10 mouse cellular contexts compared by ENCODE assay signal in the genomic region with DNA sequence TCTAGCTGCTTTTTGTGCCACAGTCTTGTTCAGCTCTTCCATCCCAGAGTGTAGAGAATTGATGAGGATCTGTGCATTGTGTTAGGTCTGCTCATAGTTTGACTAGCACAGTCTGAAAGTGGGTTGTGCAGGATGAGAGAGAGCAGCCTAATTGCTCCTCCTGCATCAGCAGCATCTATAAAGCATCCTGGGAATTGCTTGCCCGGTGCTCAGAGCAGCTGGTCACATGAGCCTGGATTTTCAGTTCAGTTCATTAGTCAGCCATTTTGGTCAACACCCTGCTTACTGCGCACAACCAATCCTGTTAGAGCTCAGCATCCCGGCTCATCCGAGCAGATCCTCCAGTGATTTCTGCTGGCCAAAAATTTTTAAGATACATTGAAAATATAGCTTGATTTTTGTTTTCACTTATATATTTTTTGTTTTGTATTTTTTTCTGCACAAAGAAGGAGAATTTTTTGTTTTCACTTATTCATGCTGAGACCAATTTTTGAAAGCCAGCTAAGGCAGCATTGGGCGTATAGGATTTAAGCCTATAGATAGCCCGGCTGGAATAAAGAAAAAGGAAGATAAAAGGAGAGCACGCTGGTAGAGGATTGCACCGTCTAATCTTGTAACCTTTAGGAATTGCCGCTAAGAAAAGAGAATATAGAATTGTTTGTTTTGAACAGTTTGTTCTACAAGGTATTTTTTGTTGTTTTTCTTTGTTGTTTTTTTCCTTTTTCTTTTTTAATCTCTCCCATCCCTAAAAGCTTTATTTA. TPM values are rescaled to one million over a fixed set of nuclear protein-coding genes. Genes with fewer than 3 reads are reported as not detected.
DNase-seq lines count a peak whose midpoint lies in the region; ATAC-seq lines count a peak whose summit lies in the region.
"Had no signal": no experiment of that assay in that cellular context is flagged by ENCODE, and none has a peak within 500 bp of the region (broad histone marks: within the 10 kb centered on the region; RNA-seq: fewer than 3 reads in every experiment).

No protein-coding gene starts in this region.

- H3K27me3 ChIP-seq in heart, embryonic 12.5 days (replicated peaks): no peaks in the 10 kb centered on the region
- H3K27me3 ChIP-seq in embryonic facial prominence, embryonic 10.5 days (replicated peaks; ENCODE audit: low read depth, poor library complexity, severe bottlenecking): no peaks in the 10 kb centered on the region
- no peaks in the 10 kb centered on the region for H3K27me3 ChIP-seq in heart, embryonic 13.5 days (replicated peaks)
- H3K27me3 ChIP-seq in midbrain, embryonic 13.5 days: no peaks in the 10 kb centered on the region
- H3K27me3 ChIP-seq: CH12.LX; heart, embryonic 15.5 days had no signal

- no peak overlapping the region for H3K9ac ChIP-seq in heart, embryonic 12.5 days
- no peak overlapping the region; the same call in 1 of the 2 replicates for H3K9ac ChIP-seq in heart, embryonic 13.5 days
- peak overlapping the region; percentile 79 for H3K9ac ChIP-seq in midbrain, embryonic 13.5 days (replicated peaks)
- H3K9ac ChIP-seq: heart, embryonic 15.5 days had no signal

- H3K27ac ChIP-seq in heart, embryonic 12.5 days (ENCODE audit: poor library complexity, severe bottlenecking): no peak overlapping the region
- peak overlapping the region; percentile 73 for H3K27ac ChIP-seq in embryonic facial prominence, embryonic 10.5 days (replicated peaks)
- no peak overlapping the region for H3K27ac ChIP-seq in heart, embryonic 13.5 days (replicated peaks)
- peak overlapping the region; percentile 79 for H3K27ac ChIP-seq in midbrain, embryonic 13.5 days
- H3K27ac ChIP-seq: heart, embryonic 15.5 days had no signal

- no peak overlapping the region for H3K4me3 ChIP-seq in heart, embryonic 12.5 days
- H3K4me3 ChIP-seq in embryonic facial prominence, embryonic 10.5 days: peak overlapping the region; percentile 57
- 0 out of 2 replicates have a peak overlapping the region, but pooled peaks have one; percentile 2 for H3K4me3 ChIP-seq in heart, embryonic 13.5 days
- peak overlapping the region; percentile 70 for H3K4me3 ChIP-seq in midbrain, embryonic 13.5 days (replicated peaks)
- H3K4me3 ChIP-seq: heart, embryonic 15.5 days had no signal

- H3K36me3 ChIP-seq in heart, embryonic 12.5 days: no peaks in the 10 kb centered on the region
- 0 out of 2 replicates have a peak, but pooled peaks cover 5% of the 10 kb centered on the region for H3K36me3 ChIP-seq in embryonic facial prominence, embryonic 10.5 days (replicated peaks)
- H3K36me3 ChIP-seq in heart, embryonic 13.5 days: no peaks in the 10 kb centered on the region
- H3K36me3 ChIP-seq in midbrain, embryonic 13.5 days: no peaks in the 10 kb centered on the region
- H3K36me3 ChIP-seq: heart, embryonic 15.5 days had no signal

- peaks cover 32% of the 10 kb centered on the region for H3K4me1 ChIP-seq in heart, embryonic 12.5 days (replicated peaks)
- peaks cover 53% of the 10 kb centered on the region for H3K4me1 ChIP-seq in embryonic facial prominence, embryonic 10.5 days
- peaks cover 41% of the 10 kb centered on the region for H3K4me1 ChIP-seq in heart, embryonic 13.5 days
- H3K4me1 ChIP-seq in midbrain, embryonic 13.5 days (replicated peaks): peaks cover 41% of the 10 kb centered on the region

- no peak for ATAC-seq in heart, embryonic 12.5 days (ENCODE audit: insufficient number of reproducible peaks, low FRiP score)
- ATAC-seq in heart, embryonic 13.5 days (ENCODE audit: extremely low read depth, insufficient number of reproducible peaks, low FRiP score, low TSS enrichment): no peak
- ATAC-seq in midbrain, embryonic 13.5 days: peak; percentile 97

- WGBS in heart, embryonic 12.5 days: 70% methylated on average over 9 of the region's 9 CpGs
- 56% methylated on average over 9 of the region's 9 CpGs for WGBS in embryonic facial prominence, embryonic 10.5 days
- 61% methylated on average over 9 of the region's 9 CpGs for WGBS in heart, embryonic 13.5 days
- whole genome bisulfite sequencing in midbrain, embryonic 13.5 days: 8% methylated on average over 9 of the region's 9 CpGs

- peak; percentile 97 for DNase-seq in heart, adult 11 months
- peak; percentile 76 for DNase-seq in embryonic facial prominence, embryonic 10.5 days (ENCODE audit: low spot score)
- peak; percentile 92 to 97 for DNase-seq in layer of hippocampus, adult 18-20 months (ENCODE audit: low spot score in 2 of 2)
- DNase-seq in testis, postnatal 14 days (ENCODE audit: low spot score): peak; percentile 21
- no peak for DNase-seq in thymus, adult 18-20 months

- no peaks in the 10 kb centered on the region for H3K9me3 ChIP-seq in heart, embryonic 12.5 days (replicated peaks)
- no peaks in the 10 kb centered on the region for H3K9me3 ChIP-seq in embryonic facial prominence, embryonic 10.5 days
- H3K9me3 ChIP-seq in heart, embryonic 13.5 days: no peaks in the 10 kb centered on the region
- no peaks in the 10 kb centered on the region for H3K9me3 ChIP-seq in midbrain, embryonic 13.5 days
- H3K9me3 ChIP-seq: heart, embryonic 15.5 days had no signal

- no peak overlapping the region for H3K4me2 ChIP-seq in heart, embryonic 12.5 days
- peak overlapping the region; percentile 27; the same call in 1 of the 2 replicates for H3K4me2 ChIP-seq in heart, embryonic 13.5 days
- H3K4me2 ChIP-seq in midbrain, embryonic 13.5 days (replicated peaks): peak overlapping the region; percentile 75

RNA-seq across cellular contexts. Expression of gene Rufy3, which starts 18.6 kb away (rescaled TPM):
- polyA plus RNA-seq in heart, embryonic 12.5 days (2016; fragmentation: Nextera tagmentation; extraction: Ambion mirVana): 15.2 and 15.9 TPM in 2 replicates
- 28.1 and 28.3 TPM in 2 replicates for polyA plus RNA-seq in embryonic facial prominence, embryonic 10.5 days (2016; fragmentation: Nextera tagmentation; extraction: Ambion mirVana)
- polyA plus RNA-seq in heart, embryonic 13.5 days (2015; fragmentation: Nextera tagmentation; extraction: Ambion mirVana): 8.5 and 9.2 TPM in 2 replicates
- 100 to 1,000 TPM; 159 to 169 TPM for total RNA-seq in layer of hippocampus, adult 18-20 months (2021)
- polyA plus RNA-seq in midbrain, embryonic 13.5 days (2015; fragmentation: Nextera tagmentation; extraction: Ambion mirVana): 304 and 317 TPM in 2 replicates

RNA-seq across cellular contexts. Expression of gene Utp3, which starts 29.2 kb away (rescaled TPM):
- 47.4 and 49.1 TPM in 2 replicates for polyA plus RNA-seq in heart, embryonic 12.5 days (2016; fragmentation: Nextera tagmentation; extraction: Ambion mirVana)
- polyA plus RNA-seq in embryonic facial prominence, embryonic 10.5 days (2016; fragmentation: Nextera tagmentation; extraction: Ambion mirVana): 87.5 and 88.2 TPM in 2 replicates
- polyA plus RNA-seq in heart, embryonic 13.5 days (2015; fragmentation: Nextera tagmentation; extraction: Ambion mirVana): 44.0 and 49.1 TPM in 2 replicates
- total RNA-seq in layer of hippocampus, adult 18-20 months (2021): 10 to 100 TPM; 29.3 to 30.5 TPM
- 56.0 and 59.3 TPM in 2 replicates for polyA plus RNA-seq in midbrain, embryonic 13.5 days (2015; fragmentation: Nextera tagmentation; extraction: Ambion mirVana)

RNA-seq across cellular contexts. Expression of gene Jchain, which starts 55.8 kb away (rescaled TPM):
- polyA plus RNA-seq in heart, embryonic 12.5 days (2016; fragmentation: Nextera tagmentation; extraction: Ambion mirVana): 0.24 TPM in 1 of 2 replicates, not detected in the other
- 0.14 TPM in 1 of 2 replicates, not detected in the other for polyA plus RNA-seq in embryonic facial prominence, embryonic 10.5 days (2016; fragmentation: Nextera tagmentation; extraction: Ambion mirVana)
- polyA plus RNA-seq in heart, embryonic 13.5 days (2015; fragmentation: Nextera tagmentation; extraction: Ambion mirVana): 0.29 and 0.32 TPM in 2 replicates
- under 1 TPM; 0.28 to 0.37 TPM for total RNA-seq in layer of hippocampus, adult 18-20 months (2021)
- 0.19 and 0.24 TPM in 2 replicates for polyA plus RNA-seq in midbrain, embryonic 13.5 days (2015; fragmentation: Nextera tagmentation; extraction: Ambion mirVana)

Comparison
In these comparisons a context has a peak if more than half of its experiments do, and no peak if none do; other contexts are left out.
1. DNase-seq: peak in heart, adult 11 months (single experiment), embryonic facial prominence, embryonic 10.5 days (single experiment), layer of hippocampus, adult 18-20 months (2 of 2) and testis, postnatal 14 days (single experiment); none in thymus, adult 18-20 months (0 of 2).
2. H3K27ac ChIP-seq: peak in embryonic facial prominence, embryonic 10.5 days (single experiment) and midbrain, embryonic 13.5 days (single experiment); none in heart, embryonic 12.5 days (single experiment) and heart, embryonic 13.5 days (single experiment).
3. RNA of gene Rufy3, which starts 18.6 kb away (polyA plus RNA-seq): 304 to 317 TPM in midbrain, embryonic 13.5 days; 28.1 to 28.3 TPM in embryonic facial prominence, embryonic 10.5 days, 15.2 to 15.9 TPM in heart, embryonic 12.5 days and 8.5 to 9.2 TPM in heart, embryonic 13.5 days; every median in the first group is over 10 times any median in the second.